Mouse (Mus musculus): ENCODE data around the gene Arl8b.

Gene Arl8b

GRCm38 (mm10) chr6:108782526-108783183 lies at the start of gene Arl8b:
TSS of gene Arl8b (plus strand) at chr6:108783099.
- peaks cover 3% of the 10 kb centered on the region; the same call in 1 of the 2 replicates for H3K27me3 ChIP-seq (ENCODE audit: insufficient read depth, low read length)
- TF ChIP-seq POU5F1 (IDR thresholded peaks at IDR 0.05; ENCODE audit: borderline replicate concordance, low read length) (no peak), CTCF (conservative IDR thresholded peaks at IDR 0.05; ENCODE audit: low read length) (0 out of 2 replicates have a peak, but pooled peaks have one; percentile 12), NANOG (IDR thresholded peaks at IDR 0.05; ENCODE audit: borderline replicate concordance, low read length) (no peak)
- no peaks in the 10 kb centered on the region for H3K36me3 ChIP-seq (ENCODE audit: insufficient read depth, low read length)
- peak within 1 kb of the TSS; percentile 99 for H3K4me3 ChIP-seq (replicated peaks; ENCODE audit: low read length)
- peaks cover 34% of the 10 kb centered on the region for H3K4me1 ChIP-seq (replicated peaks; ENCODE audit: low read depth, low read length)
- H3K9me3 ChIP-seq (ENCODE audit: low read length) = no peaks in the 10 kb centered on the region

- Histone ChIP-seq H3K9me3 (ENCODE audit: low read length) (no peaks in the 10 kb centered on the region), H3K36me3 (ENCODE audit: insufficient read depth, low read length) (no peaks in the 10 kb centered on the region), H3K4me1 (replicated peaks; ENCODE audit: low read depth, low read length) (no peaks in the 10 kb centered on the region), H3K27me3 (ENCODE audit: insufficient read depth, low read length) (no peaks in the 10 kb centered on the region), H3K4me3 (replicated peaks; ENCODE audit: low read length) (no peak overlapping the region)
- TF ChIP-seq CTCF (conservative IDR thresholded peaks at IDR 0.05; ENCODE audit: low read length) (peak; percentile 58), NANOG (IDR thresholded peaks at IDR 0.05; ENCODE audit: borderline replicate concordance, low read length) (no peak)
These were observed 46.8 kb upstream of the Arl8b start for GRCm38 (mm10) chr6:108735910-108736750.

GRCm38 (mm10) chr6:108738463-108739203 lies 44.3 kb upstream of the Arl8b start:
- TF ChIP-seq CTCF (conservative IDR thresholded peaks at IDR 0.05; ENCODE audit: low read length) (no peak), NANOG (IDR thresholded peaks at IDR 0.05; ENCODE audit: borderline replicate concordance, low read length) (no peak), POU5F1 (IDR thresholded peaks at IDR 0.05; ENCODE audit: borderline replicate concordance, low read length) (no peak)
- no peaks in the 10 kb centered on the region for H3K27me3 ChIP-seq (ENCODE audit: insufficient read depth, low read length)
- no peaks in the 10 kb centered on the region for H3K9me3 ChIP-seq (ENCODE audit: low read length)
- H3K36me3 ChIP-seq (ENCODE audit: insufficient read depth, low read length) = no peaks in the 10 kb centered on the region
- H3K4me1 ChIP-seq (replicated peaks; ENCODE audit: low read depth, low read length) = no peaks in the 10 kb centered on the region
- H3K4me3 ChIP-seq (replicated peaks; ENCODE audit: low read length) = no peak overlapping the region

GRCm38 (mm10) chr6:108740579-108740978 lies 42.3 kb upstream of the Arl8b start:
- H3K9me3 ChIP-seq (ENCODE audit: low read length) = no peaks in the 10 kb centered on the region
- no peaks in the 10 kb centered on the region for H3K27me3 ChIP-seq (ENCODE audit: insufficient read depth, low read length)
- no peaks in the 10 kb centered on the region for H3K36me3 ChIP-seq (ENCODE audit: insufficient read depth, low read length)
- no peaks in the 10 kb centered on the region for H3K4me1 ChIP-seq (replicated peaks; ENCODE audit: low read depth, low read length)
- no peak for TF ChIP-seq CTCF (conservative IDR thresholded peaks at IDR 0.05; ENCODE audit: low read length)
- TF ChIP-seq POU5F1 (IDR thresholded peaks at IDR 0.05; ENCODE audit: borderline replicate concordance, low read length) = no peak
- no peak for TF ChIP-seq NANOG (IDR thresholded peaks at IDR 0.05; ENCODE audit: borderline replicate concordance, low read length)
- no peak overlapping the region for H3K4me3 ChIP-seq (replicated peaks; ENCODE audit: low read length)

GRCm38 (mm10) chr6:108743730-108744129 lies 39.2 kb upstream of the Arl8b start:
- no peaks in the 10 kb centered on the region for H3K36me3 ChIP-seq (ENCODE audit: insufficient read depth, low read length)
- H3K27me3 ChIP-seq (ENCODE audit: insufficient read depth, low read length) = no peaks in the 10 kb centered on the region
- TF ChIP-seq CTCF (conservative IDR thresholded peaks at IDR 0.05; ENCODE audit: low read length) (no peak), NANOG (IDR thresholded peaks at IDR 0.05; ENCODE audit: borderline replicate concordance, low read length) (no peak), POU5F1 (IDR thresholded peaks at IDR 0.05; ENCODE audit: borderline replicate concordance, low read length) (no peak)
- no peaks in the 10 kb centered on the region for H3K4me1 ChIP-seq (replicated peaks; ENCODE audit: low read depth, low read length)
- H3K4me3 ChIP-seq (replicated peaks; ENCODE audit: low read length) = no peak overlapping the region
- no peaks in the 10 kb centered on the region for H3K9me3 ChIP-seq (ENCODE audit: low read length)

GRCm38 (mm10) chr6:108751324-108751723 lies 31.6 kb upstream of the Arl8b start:
- Histone ChIP-seq H3K4me3 (replicated peaks; ENCODE audit: low read length) (no peak overlapping the region), H3K9me3 (ENCODE audit: low read length) (no peaks in the 10 kb centered on the region), H3K4me1 (replicated peaks; ENCODE audit: low read depth, low read length) (no peaks in the 10 kb centered on the region), H3K27me3 (ENCODE audit: insufficient read depth, low read length) (no peaks in the 10 kb centered on the region), H3K36me3 (ENCODE audit: insufficient read depth, low read length) (no peaks in the 10 kb centered on the region)
- TF ChIP-seq NANOG (IDR thresholded peaks at IDR 0.05; ENCODE audit: borderline replicate concordance, low read length) (no peak), CTCF (conservative IDR thresholded peaks at IDR 0.05; ENCODE audit: low read length) (no peak), POU5F1 (IDR thresholded peaks at IDR 0.05; ENCODE audit: borderline replicate concordance, low read length) (no peak)

- no peaks in the 10 kb centered on the region for H3K27me3 ChIP-seq (ENCODE audit: insufficient read depth, low read length)
- 0 out of 2 replicates have a peak, but pooled peaks cover 4% of the 10 kb centered on the region for H3K4me1 ChIP-seq (replicated peaks; ENCODE audit: low read depth, low read length)
- no peak for TF ChIP-seq NANOG (IDR thresholded peaks at IDR 0.05; ENCODE audit: borderline replicate concordance, low read length)
- no peaks in the 10 kb centered on the region for H3K36me3 ChIP-seq (ENCODE audit: insufficient read depth, low read length)
- no peak overlapping the region for H3K4me3 ChIP-seq (replicated peaks; ENCODE audit: low read length)
- no peaks in the 10 kb centered on the region for H3K9me3 ChIP-seq (ENCODE audit: low read length)
These were observed 30.5 kb upstream of the Arl8b start for GRCm38 (mm10) chr6:108752395-108752794.

GRCm38 (mm10) chr6:108753536-108753935 lies 29.4 kb upstream of the Arl8b start:
- H3K4me1 ChIP-seq (replicated peaks; ENCODE audit: low read depth, low read length) = 0 out of 2 replicates have a peak, but pooled peaks cover 4% of the 10 kb centered on the region
- H3K36me3 ChIP-seq (ENCODE audit: insufficient read depth, low read length) = no peaks in the 10 kb centered on the region
- H3K4me3 ChIP-seq (replicated peaks; ENCODE audit: low read length) = no peak overlapping the region
- TF ChIP-seq CTCF (conservative IDR thresholded peaks at IDR 0.05; ENCODE audit: low read length) (no peak), POU5F1 (IDR thresholded peaks at IDR 0.05; ENCODE audit: borderline replicate concordance, low read length) (no peak), NANOG (IDR thresholded peaks at IDR 0.05; ENCODE audit: borderline replicate concordance, low read length) (no peak)
- no peaks in the 10 kb centered on the region for H3K27me3 ChIP-seq (ENCODE audit: insufficient read depth, low read length)
- H3K9me3 ChIP-seq (ENCODE audit: low read length) = no peaks in the 10 kb centered on the region
